Mouse (Mus musculus): ENCODE measurements around the gene Nr1d2. TPM values are rescaled to one million over a fixed set of nuclear protein-coding genes. Genes with fewer than 3 reads are reported as not detected.
"Not testable (repeated sequence)": the region's sequence is repeated elsewhere in the genome, so short reads cannot be mapped to it uniquely, and the experiment has no call there.

Gene Nr1d2
- polyA plus RNA-seq, 1 experiment from 2014 or later, result 3.4 TPM

DNA sequence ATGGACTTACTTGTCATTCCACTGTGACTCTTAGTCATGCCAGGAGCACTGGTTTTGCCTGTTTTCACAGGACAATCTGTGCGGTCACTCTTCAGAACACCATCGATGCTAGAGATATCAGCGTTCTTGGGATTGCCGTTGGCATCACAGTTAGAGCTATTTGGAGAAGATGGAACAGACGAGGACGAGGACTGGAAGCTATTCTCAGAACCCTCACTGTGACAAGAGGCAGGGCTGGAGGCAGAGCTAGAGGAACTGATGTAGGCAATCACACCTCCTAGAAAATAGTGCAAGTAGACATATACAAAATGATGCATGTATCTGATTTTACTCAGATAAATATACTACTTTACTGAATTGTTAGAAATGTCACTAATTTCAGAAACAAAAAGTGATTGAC, 16.9 kb downstream of the Nr1d2 start:
- H3K27ac ChIP-seq, result no peak overlapping the region
- no peaks in the 10 kb centered on the region for H3K27me3 ChIP-seq (ENCODE audit: insufficient read depth, poor library complexity, severe bottlenecking)
- H3K36me3 ChIP-seq, result no peaks in the 10 kb centered on the region
- DNase-seq (ENCODE audit: low spot score), result no peak
- no peaks in the 10 kb centered on the region for H3K4me1 ChIP-seq (replicated peaks)
- WGBS, result 88% methylated on average over 6 of the region's 6 CpGs
- no peaks in the 10 kb centered on the region for H3K9me3 ChIP-seq
- H3K4me3 ChIP-seq, result no peak overlapping the region

DNA sequence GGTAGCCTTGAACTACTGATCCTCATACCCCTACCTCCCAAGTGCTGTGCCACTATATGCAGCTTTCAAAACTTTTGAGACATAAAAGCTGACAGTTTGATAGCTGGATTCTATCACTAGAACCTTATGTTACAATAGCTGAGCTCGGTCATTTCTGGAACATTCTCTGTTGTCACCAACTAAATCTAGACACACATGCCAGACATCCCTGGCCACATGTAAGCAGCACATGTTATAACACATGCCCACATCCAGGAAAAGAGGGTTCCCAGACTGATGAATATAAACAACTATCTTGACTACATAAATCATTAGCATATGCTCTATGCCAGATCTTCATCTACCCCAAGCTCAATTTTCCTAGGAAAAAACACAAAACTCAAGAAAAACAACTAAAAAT, 21.8 kb downstream of the Nr1d2 start:
- Histone ChIP-seq H3K27me3 (ENCODE audit: insufficient read depth, poor library complexity, severe bottlenecking) (no peaks in the 10 kb centered on the region), H3K9me3 (no peaks in the 10 kb centered on the region), H3K36me3 (no peaks in the 10 kb centered on the region), H3K4me1 (replicated peaks) (no peaks in the 10 kb centered on the region), H3K27ac (no peak overlapping the region), H3K4me3 (no peak overlapping the region)
- 98% methylated on average over 1 of the region's 1 CpGs for WGBS
- DNase-seq (ENCODE audit: low spot score), result no peak

DNA sequence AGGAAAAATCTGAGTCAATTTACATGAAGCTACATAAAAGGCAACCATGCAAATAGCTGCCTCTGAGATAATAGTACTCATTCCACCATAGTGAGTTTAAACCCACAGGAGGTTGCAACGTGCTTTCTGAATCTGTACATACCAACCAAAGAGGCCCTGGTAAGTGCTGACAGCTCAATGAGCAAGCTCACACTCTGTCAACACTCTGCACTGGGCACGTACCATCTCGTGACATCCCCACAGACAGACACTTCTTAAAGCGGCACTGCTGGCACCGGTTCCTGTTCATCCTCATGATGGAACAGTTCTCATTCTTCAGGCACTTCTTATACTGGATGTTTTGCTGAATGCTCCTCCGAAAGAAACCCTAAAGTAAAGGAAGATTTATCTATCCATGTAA, 22.5 kb downstream of the Nr1d2 start:
- 92% methylated on average over 6 of the region's 6 CpGs for WGBS

DNA sequence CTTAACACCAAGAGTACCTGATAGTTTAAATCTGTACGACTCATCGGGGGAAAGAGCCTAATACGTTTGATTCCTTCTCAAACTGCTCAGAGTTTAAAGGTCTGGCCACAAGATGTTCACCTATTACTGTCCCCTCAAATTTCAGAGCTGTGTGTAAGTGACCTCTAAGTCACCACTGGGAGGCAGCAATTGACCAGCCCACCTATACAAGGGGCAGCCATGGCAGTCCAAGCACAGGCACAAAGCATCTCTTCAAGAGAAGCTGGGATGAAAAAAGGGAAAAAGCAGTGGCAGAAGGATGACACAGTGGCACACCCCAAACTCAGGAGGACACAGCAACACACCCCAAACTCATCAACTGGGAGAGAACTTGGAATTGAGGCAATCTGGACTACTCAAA, 28.1 kb downstream of the Nr1d2 start:
- Histone ChIP-seq H3K4me3 (no peak overlapping the region), H3K9me3 (no peaks in the 10 kb centered on the region), H3K27ac (no peak overlapping the region), H3K36me3 (no peaks in the 10 kb centered on the region), H3K4me1 (replicated peaks) (no peaks in the 10 kb centered on the region), H3K27me3 (ENCODE audit: insufficient read depth, poor library complexity, severe bottlenecking) (no peaks in the 10 kb centered on the region)
- 81% methylated on average over 3 of the region's 3 CpGs for WGBS
- DNase-seq (ENCODE audit: low spot score), result peak; percentile 15

More for the DNA sequence above, 22.5 kb downstream of the Nr1d2 start:
- Histone ChIP-seq H3K27ac (no peak overlapping the region), H3K27me3 (ENCODE audit: insufficient read depth, poor library complexity, severe bottlenecking) (no peaks in the 10 kb centered on the region), H3K9me3 (no peaks in the 10 kb centered on the region), H3K36me3 (no peaks in the 10 kb centered on the region), H3K4me3 (no peak overlapping the region), H3K4me1 (replicated peaks) (no peaks in the 10 kb centered on the region)
- no peak for DNase-seq (ENCODE audit: low spot score)

DNA sequence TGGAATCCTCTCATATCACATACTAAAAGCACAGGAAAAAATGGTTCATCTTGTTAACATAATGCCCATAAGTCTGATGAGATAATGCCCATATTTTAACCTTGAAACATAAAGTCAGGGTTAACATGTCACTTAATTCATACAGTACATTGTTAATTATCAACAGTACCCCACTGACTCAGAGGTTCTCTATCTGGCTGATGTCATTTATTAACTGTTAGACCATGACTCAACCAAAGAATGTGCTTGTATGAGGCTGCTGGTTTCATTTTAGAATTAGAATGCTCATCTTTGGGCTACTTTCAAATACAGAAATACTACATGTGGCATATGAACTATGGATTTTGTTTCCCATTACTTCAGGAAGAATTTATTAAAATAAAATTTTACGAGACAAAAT, 34.6 kb downstream of the Nr1d2 start:
- not testable (repeated sequence) for H3K27me3 ChIP-seq (ENCODE audit: insufficient read depth, poor library complexity, severe bottlenecking); H3K27ac ChIP-seq; H3K9me3 ChIP-seq; DNase-seq (ENCODE audit: low spot score); H3K36me3 ChIP-seq; H3K4me3 ChIP-seq; H3K4me1 ChIP-seq (replicated peaks)
- 95% methylated on average over 1 of the region's 1 CpGs for WGBS

DNA sequence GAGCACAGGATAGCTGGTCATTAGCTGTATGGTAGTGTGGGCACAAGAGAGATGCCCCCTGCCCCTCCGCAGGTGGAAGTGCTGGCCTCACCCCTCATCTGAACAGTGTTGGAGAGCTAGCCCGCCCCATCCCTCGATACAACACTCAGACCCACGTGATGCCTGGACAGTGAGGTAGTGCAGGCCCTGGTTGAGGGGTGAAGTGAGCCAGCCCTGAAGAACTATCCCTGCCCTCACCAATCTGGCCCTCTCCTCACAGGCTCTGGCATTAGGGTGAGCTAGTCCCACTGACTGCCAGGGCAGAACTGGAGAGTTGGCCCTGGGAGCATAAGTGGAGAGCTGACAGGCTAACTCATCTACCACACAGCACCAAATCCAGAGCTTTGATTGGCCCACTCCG, 37.5 kb downstream of the Nr1d2 start:
- no peak overlapping the region for H3K4me3 ChIP-seq
- no peaks in the 10 kb centered on the region for H3K4me1 ChIP-seq (replicated peaks)
- no peaks in the 10 kb centered on the region for H3K27me3 ChIP-seq (ENCODE audit: insufficient read depth, poor library complexity, severe bottlenecking)
- 94% methylated on average over 5 of the region's 5 CpGs for WGBS
- peaks cover 8% of the 10 kb centered on the region; the same call in 1 of the 2 replicates for H3K9me3 ChIP-seq
- H3K36me3 ChIP-seq, result no peaks in the 10 kb centered on the region
- no peak for DNase-seq (ENCODE audit: low spot score)
- H3K27ac ChIP-seq, result no peak overlapping the region

DNA sequence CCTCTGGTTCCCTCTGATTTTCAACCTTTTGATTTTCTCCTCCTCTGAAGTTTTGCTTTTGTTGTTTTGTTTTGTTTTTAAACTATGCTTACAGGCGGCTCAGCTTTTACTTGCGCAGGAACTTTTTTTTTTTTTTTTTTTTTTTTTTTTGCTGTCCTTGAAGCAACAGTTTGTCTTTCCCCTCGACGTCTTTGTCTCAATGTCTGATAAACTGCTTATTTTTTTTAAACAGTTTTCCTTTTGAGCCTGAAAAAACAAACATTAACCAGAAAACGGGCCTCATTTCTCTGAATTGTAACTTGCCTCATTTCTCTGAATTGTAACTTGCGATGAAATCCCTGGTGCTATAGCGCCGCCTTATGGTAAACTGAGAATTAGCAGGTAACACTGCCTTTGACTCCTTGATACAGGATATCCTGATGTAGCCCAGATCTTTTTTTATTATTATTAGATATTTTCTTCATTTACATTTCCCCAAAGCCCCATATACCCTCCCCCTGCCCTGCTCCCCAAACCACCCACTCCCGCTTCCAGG, 52.0 kb downstream of the Nr1d2 start:
- 55% methylated on average over 9 of the region's 9 CpGs for WGBS

DNA sequence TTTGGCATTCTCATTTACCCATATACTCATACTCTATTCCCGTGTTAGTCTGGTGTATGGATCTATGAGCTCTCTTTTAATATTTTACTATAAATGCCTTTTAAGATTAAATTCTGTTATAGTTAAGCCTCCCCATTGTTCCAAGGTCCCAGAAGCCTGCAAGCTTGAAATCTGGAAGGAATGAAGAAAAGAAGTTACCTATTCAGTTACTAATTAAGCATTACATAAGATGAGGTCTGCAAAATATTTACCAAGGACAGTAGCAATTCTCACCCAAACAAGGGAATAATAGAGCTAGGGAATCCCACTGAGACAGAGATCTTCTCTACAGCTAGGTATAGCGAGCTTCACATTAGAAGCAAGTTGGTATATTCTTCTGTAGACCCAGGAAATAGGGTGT, 61.4 kb downstream of the Nr1d2 start:
- H3K27ac ChIP-seq; H3K4me3 ChIP-seq; H3K36me3 ChIP-seq; H3K27me3 ChIP-seq (ENCODE audit: insufficient read depth, poor library complexity, severe bottlenecking); H3K4me1 ChIP-seq (replicated peaks); H3K9me3 ChIP-seq; DNase-seq (ENCODE audit: low spot score): not testable (repeated sequence)
- WGBS, result 75% methylated on average over 2 of the region's 2 CpGs

More for the DNA sequence above, 52.0 kb downstream of the Nr1d2 start:
- peak; percentile 21 for DNase-seq (ENCODE audit: low spot score)
- Histone ChIP-seq H3K27ac (no peak overlapping the region), H3K36me3 (no peaks in the 10 kb centered on the region), H3K27me3 (ENCODE audit: insufficient read depth, poor library complexity, severe bottlenecking) (no peaks in the 10 kb centered on the region), H3K4me3 (no peak overlapping the region), H3K9me3 (no peaks in the 10 kb centered on the region), H3K4me1 (replicated peaks) (no peaks in the 10 kb centered on the region)

DNA sequence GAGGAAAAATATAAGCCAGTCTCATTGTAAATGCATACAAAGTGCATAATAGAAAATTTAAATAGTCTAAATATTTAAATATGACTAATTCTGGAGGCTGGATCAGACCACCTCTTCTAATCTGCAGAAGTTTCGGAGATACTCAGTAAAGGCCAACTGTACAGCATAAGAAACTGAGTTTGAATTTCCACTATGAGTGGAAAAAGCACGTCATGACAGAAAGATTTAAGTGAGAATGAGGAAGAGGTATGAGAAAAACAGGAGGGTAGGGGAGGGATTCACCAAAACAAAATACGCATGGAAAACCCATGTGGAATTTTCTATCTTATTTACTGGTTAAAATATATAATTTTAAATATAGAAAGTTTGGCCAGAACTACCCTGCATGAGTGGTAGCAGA, 71.3 kb downstream of the Nr1d2 start:
- Histone ChIP-seq H3K27ac (no peak overlapping the region), H3K4me1 (replicated peaks) (no peaks in the 10 kb centered on the region), H3K4me3 (no peak overlapping the region), H3K36me3 (no peaks in the 10 kb centered on the region), H3K27me3 (ENCODE audit: insufficient read depth, poor library complexity, severe bottlenecking) (no peaks in the 10 kb centered on the region), H3K9me3 (no peaks in the 10 kb centered on the region)
- 86% methylated on average over 3 of the region's 3 CpGs for WGBS
- DNase-seq (ENCODE audit: low spot score), result no peak

DNA sequence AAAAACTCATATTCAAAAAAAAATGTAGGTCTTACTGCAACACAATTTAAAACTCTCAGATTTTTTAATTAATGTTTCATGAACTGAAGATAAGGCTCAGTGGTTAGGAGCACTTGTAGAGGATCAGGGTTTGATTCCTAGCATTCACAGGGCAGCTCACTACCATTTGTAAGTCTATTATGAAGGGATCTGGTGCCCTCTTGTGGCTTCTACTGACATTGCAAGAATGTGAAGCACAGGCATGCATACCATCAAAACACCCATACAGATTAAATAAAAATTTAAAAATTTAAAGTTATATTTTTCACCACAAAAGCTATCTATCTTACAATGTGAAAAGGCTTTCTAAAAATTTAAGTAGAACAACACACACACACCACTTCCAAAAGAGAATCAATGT, 71.9 kb downstream of the Nr1d2 start:
- no peaks in the 10 kb centered on the region for H3K36me3 ChIP-seq
- peak; percentile 15 for DNase-seq (ENCODE audit: low spot score)

More for the DNA sequence above, 71.9 kb downstream of the Nr1d2 start:
- Histone ChIP-seq H3K27ac (no peak overlapping the region), H3K27me3 (ENCODE audit: insufficient read depth, poor library complexity, severe bottlenecking) (no peaks in the 10 kb centered on the region), H3K9me3 (no peaks in the 10 kb centered on the region), H3K4me3 (no peak overlapping the region), H3K4me1 (replicated peaks) (no peaks in the 10 kb centered on the region)

Other genes with a start within 250 kb of the Nr1d2 start
- gene Nkiras1, start 32.0 kb upstream of the Nr1d2 start, polyA plus RNA-seq (2016; fragmentation: Nextera tagmentation; extraction: Ambion mirVana), result 11.4 and 15.0 TPM in 2 replicates
- gene Rpl15, start 32.3 kb upstream of the Nr1d2 start, polyA plus RNA-seq (2016; fragmentation: Nextera tagmentation; extraction: Ambion mirVana), result 390 and 457 TPM in 2 replicates
- 160 and 166 TPM in 2 replicates for gene Ube2e1, start 92.7 kb upstream of the Nr1d2 start, polyA plus RNA-seq (2016; fragmentation: Nextera tagmentation; extraction: Ambion mirVana)

Data from hindbrain, embryonic 10.5 days (tissue).